Mouse (Mus musculus): ENCODE data around the gene Lin52. TPM values are rescaled to one million over a fixed set of nuclear protein-coding genes. Genes with fewer than 3 reads are reported as not detected.

Gene Lin52
- total and polyA plus RNA-seq, 3 experiments = 1.0 to 30.9 (median 21.6) TPM

DNA sequence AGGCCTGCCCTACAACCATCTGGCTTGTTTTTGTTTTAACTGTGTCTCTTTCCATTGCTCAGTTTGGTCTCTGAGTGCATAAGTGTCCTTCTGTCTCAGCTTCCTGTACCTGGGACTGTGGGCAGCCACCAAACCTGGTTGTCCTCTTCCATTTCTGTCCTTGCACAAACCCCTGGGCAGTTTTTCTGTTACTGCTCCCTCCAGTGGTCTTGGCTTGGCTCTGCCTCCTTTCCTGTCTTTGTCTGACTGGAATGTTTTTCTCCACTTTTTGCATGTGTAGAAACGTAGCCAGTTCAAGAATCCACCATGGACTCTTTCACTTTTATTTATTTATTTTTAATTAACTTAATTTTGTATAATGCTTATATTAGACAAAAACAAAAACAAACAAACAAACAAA lies 8.6 kb downstream of the Lin52 start:
- Histone ChIP-seq H3K27me3 (ENCODE audit: insufficient read depth, low read length) (no peaks in the 10 kb centered on the region), H3K36me3 (replicated peaks) (peaks cover 84% of the 10 kb centered on the region), H3K4me3 (ENCODE audit: low read depth, low read length) (no peak overlapping the region), H3K4me1 (ENCODE audit: insufficient read depth, low read depth, low read length) (0 out of 2 replicates have a peak, but pooled peaks cover under 1% of the 10 kb centered on the region), H3K9me3 (replicated peaks) (0 out of 2 replicates have a peak, but pooled peaks cover 2% of the 10 kb centered on the region)
- ATAC-seq (ENCODE audit: extremely low read depth, insufficient number of reproducible peaks, low FRiP score, poor library complexity, severe bottlenecking) = no peak
- no peak for DNase-seq (ENCODE audit: low spot score)
- no peak for TF ChIP-seq GATA1 (IDR thresholded peaks at IDR 0.05; ENCODE audit: borderline replicate concordance, low read length)
- TF ChIP-seq TAL1 (conservative IDR thresholded peaks at IDR 0.05; ENCODE audit: low read depth, low read length) = no peak

DNA sequence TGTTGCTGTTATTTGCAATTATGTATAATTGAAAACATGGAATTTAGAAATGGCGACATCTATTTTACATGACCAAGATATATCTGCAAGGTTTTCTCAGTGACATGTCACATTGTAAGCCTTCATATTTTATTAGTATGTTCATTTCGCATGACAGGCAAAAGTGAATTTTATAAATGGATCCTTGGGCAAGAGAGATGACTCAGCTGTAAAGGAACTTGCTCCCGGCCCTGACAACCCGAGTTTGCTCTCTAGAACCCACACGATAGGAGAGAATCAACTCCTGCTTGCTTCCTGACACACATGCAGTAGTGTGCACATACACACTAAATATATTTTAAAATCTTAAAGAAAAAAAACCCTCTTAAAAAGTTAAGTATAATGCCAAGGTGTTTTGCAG lies 10.2 kb downstream of the Lin52 start:
- Histone ChIP-seq H3K4me1 (ENCODE audit: insufficient read depth, low read depth, low read length) (no peaks in the 10 kb centered on the region), H3K36me3 (replicated peaks) (peaks cover 82% of the 10 kb centered on the region), H3K9me3 (replicated peaks) (0 out of 2 replicates have a peak, but pooled peaks cover 2% of the 10 kb centered on the region), H3K27me3 (ENCODE audit: insufficient read depth, low read length) (no peaks in the 10 kb centered on the region), H3K4me3 (ENCODE audit: low read depth, low read length) (no peak overlapping the region)
- TF ChIP-seq GATA1 (IDR thresholded peaks at IDR 0.05; ENCODE audit: borderline replicate concordance, low read length) (no peak), GATA2 (IDR thresholded peaks at IDR 0.05; ENCODE audit: borderline replicate concordance, low read depth, low read length) (no peak), TAL1 (conservative IDR thresholded peaks at IDR 0.05; ENCODE audit: low read depth, low read length) (no peak), CTCF (IDR thresholded peaks at IDR 0.05; ENCODE audit: low read depth, low read length) (no peak), POLR2AphosphoS5 (IDR thresholded peaks at IDR 0.05; ENCODE audit: insufficient replicate concordance, low read depth, low read length) (no peak)
- no peak for DNase-seq (ENCODE audit: low spot score)
- ATAC-seq (ENCODE audit: extremely low read depth, insufficient number of reproducible peaks, low FRiP score, poor library complexity, severe bottlenecking) = no peak

DNA sequence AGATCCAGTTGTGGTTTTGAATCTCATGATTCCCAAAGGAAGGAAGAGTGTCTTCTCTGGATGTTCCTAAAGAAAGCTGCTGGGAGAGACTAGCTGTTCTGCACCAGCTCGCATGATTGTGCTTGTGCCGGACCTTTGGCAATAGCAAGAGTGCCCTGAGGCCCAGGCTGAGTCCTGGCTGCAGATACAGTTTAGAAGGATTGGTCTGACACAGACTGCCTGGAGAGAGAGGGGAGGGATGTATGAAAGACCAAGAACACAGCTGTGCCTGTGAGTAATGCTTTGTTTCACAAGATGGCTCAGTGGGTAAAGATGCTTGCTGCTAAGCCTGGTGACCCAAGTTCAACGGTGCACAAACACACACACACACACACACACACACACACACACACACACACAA lies 11.6 kb downstream of the Lin52 start:
- no peak overlapping the region for H3K4me3 ChIP-seq (ENCODE audit: low read depth, low read length)
- ATAC-seq (ENCODE audit: extremely low read depth, insufficient number of reproducible peaks, low FRiP score, poor library complexity, severe bottlenecking) (no peak), DNase-seq (ENCODE audit: low spot score) (no peak)
- no peaks in the 10 kb centered on the region for H3K4me1 ChIP-seq (ENCODE audit: insufficient read depth, low read depth, low read length)
- H3K9me3 ChIP-seq (replicated peaks) = 0 out of 2 replicates have a peak, but pooled peaks cover 2% of the 10 kb centered on the region
- TF ChIP-seq POLR2AphosphoS5 (IDR thresholded peaks at IDR 0.05; ENCODE audit: insufficient replicate concordance, low read depth, low read length) (no peak), CTCF (IDR thresholded peaks at IDR 0.05; ENCODE audit: low read depth, low read length) (no peak), GATA2 (IDR thresholded peaks at IDR 0.05; ENCODE audit: borderline replicate concordance, low read depth, low read length) (no peak), GATA1 (IDR thresholded peaks at IDR 0.05; ENCODE audit: borderline replicate concordance, low read length) (no peak), TAL1 (conservative IDR thresholded peaks at IDR 0.05; ENCODE audit: low read depth, low read length) (no peak)
- H3K36me3 ChIP-seq (replicated peaks) = peaks cover 79% of the 10 kb centered on the region
- H3K27me3 ChIP-seq (ENCODE audit: insufficient read depth, low read length) = no peaks in the 10 kb centered on the region

DNA sequence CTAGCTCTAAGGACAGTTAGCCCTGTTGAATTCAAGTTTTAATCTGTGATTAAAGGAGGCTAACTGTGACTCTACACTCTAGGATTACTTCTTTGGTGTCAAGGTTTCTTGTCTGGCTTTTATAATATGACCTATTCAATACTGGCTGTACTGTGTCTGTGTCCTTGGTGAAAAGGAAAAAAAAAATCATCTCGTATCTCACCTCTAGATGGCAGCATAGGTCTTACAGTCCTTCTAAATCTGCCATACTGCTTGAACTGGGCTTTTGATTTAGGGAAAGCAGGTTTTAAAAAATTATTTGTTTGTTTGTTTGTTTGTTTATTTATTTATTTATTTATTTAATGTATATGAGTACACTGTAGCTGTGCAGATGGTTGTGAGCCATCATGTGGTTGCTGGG lies 17.5 kb downstream of the Lin52 start:
- no peaks in the 10 kb centered on the region for H3K4me1 ChIP-seq (ENCODE audit: insufficient read depth, low read depth, low read length)
- no peak for TF ChIP-seq POLR2AphosphoS5 (IDR thresholded peaks at IDR 0.05; ENCODE audit: insufficient replicate concordance, low read depth, low read length)
- TF ChIP-seq GATA1 (IDR thresholded peaks at IDR 0.05; ENCODE audit: borderline replicate concordance, low read length) = no peak
- TF ChIP-seq TAL1 (conservative IDR thresholded peaks at IDR 0.05; ENCODE audit: low read depth, low read length) = no peak
- TF ChIP-seq GATA2 (IDR thresholded peaks at IDR 0.05; ENCODE audit: borderline replicate concordance, low read depth, low read length) = no peak
- TF ChIP-seq CTCF (IDR thresholded peaks at IDR 0.05; ENCODE audit: low read depth, low read length) = 0 out of 2 replicates have a peak, but pooled peaks have one; percentile 2
- peak; percentile 45; the same call in 1 of the 2 replicates for ATAC-seq (ENCODE audit: extremely low read depth, insufficient number of reproducible peaks, low FRiP score, poor library complexity, severe bottlenecking)
- H3K27me3 ChIP-seq (ENCODE audit: insufficient read depth, low read length) = no peaks in the 10 kb centered on the region
- H3K9me3 ChIP-seq (replicated peaks) = no peaks in the 10 kb centered on the region
- H3K4me3 ChIP-seq (ENCODE audit: low read depth, low read length) = no peak overlapping the region
- DNase-seq (ENCODE audit: low spot score) = peak; percentile 20
- H3K36me3 ChIP-seq (replicated peaks) = peaks cover 70% of the 10 kb centered on the region

DNA sequence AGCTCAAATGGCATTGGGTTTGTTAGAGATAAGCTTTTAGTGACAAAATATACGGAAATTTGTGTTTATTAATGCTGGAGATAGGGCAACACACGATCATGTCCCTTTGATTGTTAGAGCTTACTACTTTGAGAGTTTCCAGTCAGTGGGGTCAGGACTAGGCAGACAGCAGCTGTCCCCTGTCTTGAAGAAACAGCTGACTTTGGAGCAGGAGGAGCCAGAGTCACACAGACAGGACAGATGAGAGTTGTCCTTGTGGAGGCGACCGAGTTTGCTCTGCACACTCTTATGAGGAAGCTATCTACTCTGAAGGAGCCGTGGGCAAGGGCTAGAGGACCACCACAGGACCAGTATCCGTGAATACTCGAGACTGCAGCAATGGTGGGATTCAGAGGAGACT lies 27.7 kb downstream of the Lin52 start:
- Histone ChIP-seq H3K4me3 (ENCODE audit: low read depth, low read length) (no peak overlapping the region), H3K36me3 (replicated peaks) (peaks cover 62% of the 10 kb centered on the region), H3K4me1 (ENCODE audit: insufficient read depth, low read depth, low read length) (peaks cover 11% of the 10 kb centered on the region), H3K27me3 (ENCODE audit: insufficient read depth, low read length) (no peaks in the 10 kb centered on the region), H3K9me3 (replicated peaks) (no peaks in the 10 kb centered on the region)
- DNase-seq (ENCODE audit: low spot score) (no peak), ATAC-seq (ENCODE audit: extremely low read depth, insufficient number of reproducible peaks, low FRiP score, poor library complexity, severe bottlenecking) (no peak)
- TF ChIP-seq CTCF (IDR thresholded peaks at IDR 0.05; ENCODE audit: low read depth, low read length) (no peak), POLR2AphosphoS5 (IDR thresholded peaks at IDR 0.05; ENCODE audit: insufficient replicate concordance, low read depth, low read length) (no peak), GATA2 (IDR thresholded peaks at IDR 0.05; ENCODE audit: borderline replicate concordance, low read depth, low read length) (no peak), GATA1 (IDR thresholded peaks at IDR 0.05; ENCODE audit: borderline replicate concordance, low read length) (no peak), TAL1 (conservative IDR thresholded peaks at IDR 0.05; ENCODE audit: low read depth, low read length) (no peak)

DNA sequence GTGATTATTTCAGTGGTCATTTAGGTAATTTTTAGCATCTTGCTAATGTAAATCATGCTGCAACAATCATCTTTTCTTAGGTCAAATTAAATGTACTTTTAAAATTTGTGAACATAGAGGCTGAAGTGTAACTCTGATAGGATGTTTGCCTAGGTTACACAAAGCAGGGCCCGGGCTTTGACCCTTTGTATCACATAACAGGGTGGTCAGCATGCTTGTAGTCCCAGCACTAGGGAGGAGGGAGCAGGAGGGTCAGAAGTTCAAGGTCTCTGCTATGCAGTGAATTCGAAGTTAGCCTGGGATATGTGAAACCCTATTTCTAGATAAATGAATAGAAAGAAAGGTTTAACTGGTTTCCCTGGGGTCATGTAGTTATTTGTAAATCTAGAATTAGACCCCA lies 30.0 kb downstream of the Lin52 start:
- TF ChIP-seq GATA1 (IDR thresholded peaks at IDR 0.05; ENCODE audit: borderline replicate concordance, low read length) (no peak), TAL1 (conservative IDR thresholded peaks at IDR 0.05; ENCODE audit: low read depth, low read length) (no peak), CTCF (IDR thresholded peaks at IDR 0.05; ENCODE audit: low read depth, low read length) (no peak)
- ATAC-seq (ENCODE audit: extremely low read depth, insufficient number of reproducible peaks, low FRiP score, poor library complexity, severe bottlenecking) (no peak), DNase-seq (ENCODE audit: low spot score) (no peak)
- Histone ChIP-seq H3K4me3 (ENCODE audit: low read depth, low read length) (no peak overlapping the region), H3K27me3 (ENCODE audit: insufficient read depth, low read length) (no peaks in the 10 kb centered on the region), H3K4me1 (ENCODE audit: insufficient read depth, low read depth, low read length) (peaks cover 8% of the 10 kb centered on the region), H3K9me3 (replicated peaks) (no peaks in the 10 kb centered on the region), H3K36me3 (replicated peaks) (peaks cover 61% of the 10 kb centered on the region)

All from G1E (cell line).